Mouse (Mus musculus) ES-Bruce4 (cell line): ENCODE data around the gene Tsg101. TPM values are rescaled to one million over a fixed set of nuclear protein-coding genes. Genes with fewer than 3 reads are reported as not detected.

Source experiments
- H3K27ac ChIP-seq: 2 replicates; pipeline ENCODE4 v1.5.1; 2012; ENCODE audit warnings: low read length, inconsistent platforms; ENCODE audit not compliant: insufficient read depth
- H3K27me3 ChIP-seq: 2 replicates; pipeline ENCODE4 v1.6.1; 2012; ENCODE audit warnings: mild to moderate bottlenecking, low read length, inconsistent platforms; ENCODE audit not compliant: control insufficient read depth, poor library complexity, insufficient read depth, severe bottlenecking
- H3K36me3 ChIP-seq: 2 replicates; pipeline ENCODE4 v1.6.1; 2012; ENCODE audit warnings: inconsistent platforms, mild to moderate bottlenecking, low read length, moderate library complexity; ENCODE audit not compliant: control insufficient read depth, poor library complexity, insufficient read depth, severe bottlenecking
- H3K4me1 ChIP-seq: one replicate; pipeline ENCODE4 v1.8.1; 2011; ENCODE audit warnings: low read length; ENCODE audit not compliant: control insufficient read depth, insufficient read depth
- H3K4me3 ChIP-seq: 2 replicates; pipeline ENCODE4 v1.5.1; 2011; ENCODE audit warnings: low read depth, mild to moderate bottlenecking, low read length
- H3K9ac ChIP-seq: 2 replicates; pipeline ENCODE4 v1.6.1; 2012; ENCODE audit warnings: low read depth, mild to moderate bottlenecking, inconsistent platforms; ENCODE audit not compliant: poor library complexity, severe bottlenecking
- H3K9me3 ChIP-seq: replicated peaks from 2 replicates; pipeline ENCODE4 v1.6.1; 2012; ENCODE audit warnings: mild to moderate bottlenecking, low read length, inconsistent platforms; ENCODE audit not compliant: control insufficient read depth, poor library complexity, insufficient read depth, severe bottlenecking
- CTCF ChIP-seq: IDR thresholded peaks from one replicate; pipeline ENCODE4 v1.8.1; 2011; ENCODE audit warnings: low read depth, low read length
- EP300 ChIP-seq: IDR thresholded peaks from 2 replicates; pipeline ENCODE4 v1.6.1; 2011; ENCODE audit warnings: low read depth, low read length; ENCODE audit not compliant: insufficient read depth
- POLR2A ChIP-seq: IDR thresholded peaks from one replicate; pipeline ENCODE4 v1.8.1; 2011; ENCODE audit warnings: low read length; ENCODE audit not compliant: insufficient read depth
- polyA plus RNA-seq: library from polyadenylated mRNA; stranded (reverse); fragments of >200 nt; gene quantifications from 2 replicates; pipeline ENCODE4 v1.2.4, GENCODE M21; 2011; ENCODE audit warnings: low read depth; ENCODE audit not compliant: missing spikeins, insufficient read depth, insufficient read length

Tsg101 gene
- polyA plus RNA-seq, 1 experiment, result 217 TPM

GRCm38 (mm10) chr7:46849287-46849686 is 70.5 kb downstream of the Tsg101 start:
- no peak overlapping the region for H3K27ac ChIP-seq
- H3K4me3 ChIP-seq, result no peak overlapping the region
- H3K4me1 ChIP-seq, result peaks cover 2% of the 10 kb centered on the region
- no peak overlapping the region for H3K9ac ChIP-seq
- no peaks in the 10 kb centered on the region for H3K27me3 ChIP-seq
- TF ChIP-seq EP300 (no peak), POLR2A (no peak), CTCF (no peak)
- H3K36me3 ChIP-seq, result peaks cover 57% of the 10 kb centered on the region
- H3K9me3 ChIP-seq, result no peaks in the 10 kb centered on the region

GRCm38 (mm10) chr7:46846486-46847244 is 73.1 kb downstream of the Tsg101 start:
- Histone ChIP-seq H3K9me3 (no peaks in the 10 kb centered on the region), H3K27ac (peak overlapping the region; percentile 17; the same call in 1 of the 2 replicates), H3K27me3 (no peaks in the 10 kb centered on the region), H3K4me1 (peaks cover 2% of the 10 kb centered on the region), H3K9ac (peak overlapping the region; percentile 81), H3K4me3 (peak overlapping the region; percentile 98), H3K36me3 (peaks cover 33% of the 10 kb centered on the region)
- no peak for TF ChIP-seq POLR2A
- no peak for TF ChIP-seq EP300
- peak; percentile 18 for TF ChIP-seq CTCF

GRCm38 (mm10) chr7:46845978-46846485 is 73.7 kb downstream of the Tsg101 start:
- Histone ChIP-seq H3K9me3 (no peaks in the 10 kb centered on the region), H3K36me3 (peaks cover 27% of the 10 kb centered on the region), H3K27me3 (no peaks in the 10 kb centered on the region), H3K4me1 (peaks cover 5% of the 10 kb centered on the region), H3K4me3 (peak overlapping the region; percentile 98), H3K27ac (peak overlapping the region; percentile 17), H3K9ac (peak overlapping the region; percentile 81)
- no peak for TF ChIP-seq CTCF
- TF ChIP-seq POLR2A, result no peak
- TF ChIP-seq EP300, result no peak

GRCm38 (mm10) chr7:46845211-46845977 is 74.4 kb downstream of the Tsg101 start:
- Histone ChIP-seq H3K9ac (peak overlapping the region; percentile 81), H3K27ac (peak overlapping the region; percentile 17), H3K4me3 (peak overlapping the region; percentile 98), H3K36me3 (peaks cover 23% of the 10 kb centered on the region), H3K4me1 (peaks cover 9% of the 10 kb centered on the region), H3K27me3 (no peaks in the 10 kb centered on the region), H3K9me3 (no peaks in the 10 kb centered on the region)
- peak; percentile 89 for TF ChIP-seq POLR2A
- peak; percentile 38; the same call in 1 of the 2 replicates for TF ChIP-seq EP300
- TF ChIP-seq CTCF, result no peak

GRCm38 (mm10) chr7:46843576-46843975 is 76.2 kb downstream of the Tsg101 start:
- Histone ChIP-seq H3K36me3 (peaks cover 8% of the 10 kb centered on the region), H3K9ac (no peak overlapping the region), H3K4me3 (no peak overlapping the region), H3K9me3 (no peaks in the 10 kb centered on the region), H3K27ac (no peak overlapping the region), H3K27me3 (no peaks in the 10 kb centered on the region), H3K4me1 (peaks cover 16% of the 10 kb centered on the region)
- TF ChIP-seq EP300 (no peak), POLR2A (no peak), CTCF (no peak)
